Mouse (Mus musculus) G1E (cell line): ENCODE results near the gene Mxi1.

Experiments
- CTCF ChIP-seq: IDR thresholded peaks from 2 replicates; pipeline ENCODE4 v1.5.1; 2012; ENCODE audit warnings: low read depth, low read length, inconsistent platforms, mixed read lengths
- GATA1 ChIP-seq: IDR thresholded peaks from 2 replicates; pipeline ENCODE4 v1.6.1; 2012; ENCODE audit warnings: borderline replicate concordance, low read length, inconsistent platforms, mixed read lengths
- POLR2AphosphoS5 ChIP-seq: IDR thresholded peaks from 2 replicates; pipeline ENCODE4 v1.6.1; 2012; ENCODE audit warnings: low read depth, low read length, inconsistent platforms; ENCODE audit not compliant: insufficient replicate concordance
- TAL1 ChIP-seq: conservative IDR thresholded peaks from 2 replicates; pipeline ENCODE4 v1.6.1; 2012; ENCODE audit warnings: low read depth, low read length, inconsistent platforms, mixed read lengths

GRCm38 (mm10) chr19:53412149-53412848 is 102.0 kb downstream of the Mxi1 start:
- TF ChIP-seq CTCF (no peak), GATA1 (no peak), TAL1 (no peak), POLR2AphosphoS5 (no peak)
